24 mouse cellular contexts compared by ENCODE assay signal in the genomic region with DNA sequence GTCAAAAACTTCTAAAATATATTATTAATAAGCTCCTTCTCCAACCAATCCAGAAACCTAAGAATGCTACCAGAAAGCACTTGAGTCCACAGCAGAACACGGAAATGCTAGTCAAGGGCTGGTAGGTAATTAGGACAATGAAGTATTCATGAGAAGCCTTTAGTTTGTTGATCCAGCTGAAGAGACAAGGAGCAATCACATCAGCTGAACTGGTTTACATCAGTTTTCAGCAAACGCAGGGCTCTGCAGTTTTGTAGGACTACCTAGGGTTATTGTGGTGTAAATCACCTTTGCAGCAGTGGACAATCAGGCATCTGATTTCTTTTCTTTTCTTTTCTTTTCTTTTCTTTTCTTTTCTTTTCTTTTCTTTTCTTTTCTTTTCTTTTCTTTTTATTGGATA.
A peak's percentile ranks its signal among the peaks of the same experiment; 100 is the strongest.
DNase-seq lines count a peak whose midpoint lies in the region; ATAC-seq lines count a peak whose summit lies in the region.
"Had no signal": no experiment of that assay in that cellular context is flagged by ENCODE, and none has a peak within 500 bp of the region (broad histone marks: within the 10 kb centered on the region; RNA-seq: fewer than 3 reads in every experiment).

No protein-coding gene starts in this region.

- no peaks in the 10 kb centered on the region for H3K27me3 ChIP-seq in forebrain, embryonic 11.5 days (ENCODE audit: control insufficient read depth, insufficient read depth, low read length)
- H3K27me3 ChIP-seq in forebrain, embryonic 13.5 days, result no peaks in the 10 kb centered on the region
- H3K27me3 ChIP-seq: CH12.LX; embryonic facial prominence, embryonic 13.5 days; embryonic facial prominence, embryonic 15.5 days had no signal

- H3K27ac ChIP-seq in forebrain, embryonic 11.5 days (ENCODE audit: low read depth, low read length), result no peak overlapping the region
- H3K27ac ChIP-seq in forebrain, embryonic 13.5 days, result no peak overlapping the region
- H3K27ac ChIP-seq: embryonic facial prominence, embryonic 13.5 days; embryonic facial prominence, embryonic 15.5 days; forebrain, embryonic 10.5 days had no signal

- H3K4me1 ChIP-seq in forebrain, embryonic 11.5 days (replicated peaks; ENCODE audit: control insufficient read depth, insufficient read depth, low read length), result no peaks in the 10 kb centered on the region
- no peaks in the 10 kb centered on the region for H3K4me1 ChIP-seq in forebrain, embryonic 13.5 days
- H3K4me1 ChIP-seq: embryonic facial prominence, embryonic 13.5 days; embryonic facial prominence, embryonic 15.5 days; forebrain, embryonic 10.5 days had no signal

- no peak overlapping the region for H3K4me2 ChIP-seq in forebrain, embryonic 11.5 days (ENCODE audit: low read depth, low read length, severe bottlenecking)
- H3K4me2 ChIP-seq in forebrain, embryonic 13.5 days, result no peak overlapping the region
- H3K4me2 ChIP-seq: embryonic facial prominence, embryonic 13.5 days; embryonic facial prominence, embryonic 15.5 days had no signal

- H3K36me3 ChIP-seq in forebrain, embryonic 11.5 days (ENCODE audit: control insufficient read depth, insufficient read depth, low read length), result no peaks in the 10 kb centered on the region
- H3K36me3 ChIP-seq in forebrain, embryonic 13.5 days (ENCODE audit: poor library complexity, severe bottlenecking), result no peaks in the 10 kb centered on the region
- H3K36me3 ChIP-seq: embryonic facial prominence, embryonic 13.5 days; embryonic facial prominence, embryonic 15.5 days; forebrain, embryonic 10.5 days had no signal

- H3K4me3 ChIP-seq in forebrain, embryonic 11.5 days (ENCODE audit: low read depth, low read length), result no peak overlapping the region
- no peak overlapping the region for H3K4me3 ChIP-seq in forebrain, embryonic 13.5 days
- H3K4me3 ChIP-seq: embryonic facial prominence, embryonic 13.5 days; embryonic facial prominence, embryonic 15.5 days; erythroblast, embryonic 14.5 days; forebrain, embryonic 10.5 days had no signal

- no peaks in the 10 kb centered on the region for H3K9me3 ChIP-seq in forebrain, embryonic 11.5 days (ENCODE audit: control insufficient read depth, low read length)
- no peaks in the 10 kb centered on the region for H3K9me3 ChIP-seq in forebrain, embryonic 13.5 days (replicated peaks)
- H3K9me3 ChIP-seq: embryonic facial prominence, embryonic 13.5 days; embryonic facial prominence, embryonic 15.5 days; forebrain, embryonic 10.5 days had no signal

- WGBS in forebrain, embryonic 11.5 days, result 50% methylated on average over 2 of the region's 2 CpGs
- WGBS in forebrain, embryonic 13.5 days, result 40% methylated on average over 2 of the region's 2 CpGs

- no peak for DNase-seq in forebrain, embryonic 11.5 days (ENCODE audit: low spot score)
- DNase-seq in ES-CJ7 (ENCODE audit: low read depth, low spot score) (peak; percentile 65), ZHBTc4 (ENCODE audit: low read depth, low spot score) (peak; percentile 57)
- no peak for DNase-seq in layer of hippocampus, postnatal 14 days (ENCODE audit: low spot score in 2 of 2)
- DNase-seq: adrenal gland, adult 2 months; adrenal gland, postnatal 10 days; adrenal gland, postnatal 25 days; B cell, adult 2 months; cerebellum, adult 11 months; cerebellum, adult 18-20 months; cerebellum, adult 8-10 months; cerebellum, adult 9-11 months; cerebellum, postnatal 14 days; cerebellum, postnatal 36 days; embryo, embryonic 11 days had no signal

- 0 out of 2 replicates have a peak, but pooled peaks have one; percentile 24 for ATAC-seq in forebrain, embryonic 11.5 days (replicated peaks; ENCODE audit: low FRiP score)
- ATAC-seq in forebrain, embryonic 13.5 days, result no peak
- ATAC-seq: CD4-positive, CD25-positive, alpha-beta regulatory T cell, adult 4 months; forebrain, embryonic 14.5 days; forebrain, embryonic 16.5 days had no signal

- no peak overlapping the region for H3K9ac ChIP-seq in forebrain, embryonic 11.5 days (ENCODE audit: low read length)
- no peak overlapping the region for H3K9ac ChIP-seq in forebrain, embryonic 13.5 days
- H3K9ac ChIP-seq: embryonic facial prominence, embryonic 13.5 days; embryonic facial prominence, embryonic 15.5 days had no signal

Comparison
In these comparisons a context has a peak if more than half of its experiments do, and no peak if none do; other contexts are left out.
1. DNase-seq: peak in ES-CJ7 (single experiment) and ZHBTc4 (single experiment); none in forebrain, embryonic 11.5 days (single experiment) and layer of hippocampus, postnatal 14 days (0 of 2).